Mouse (Mus musculus) intestine, embryonic 15.5 days (tissue): ENCODE measurements around the gene Nanos1. TPM values are rescaled to one million over a fixed set of nuclear protein-coding genes. Genes with fewer than 3 reads are reported as not detected.

ENCODE experiments used
- ATAC-seq: fragments of 200-750 bp; cut with Nextera tagmentation; 2 replicates; pipeline ENCODE4 v1.8.0; 2017; ENCODE audit warnings: moderate TSS enrichment, moderate library complexity
- H3K27ac ChIP-seq: fragments of 300-500 bp; sonication (generic); 2 replicates; pipeline ENCODE4 v1.5.1; 2015; ENCODE audit warnings: mild to moderate bottlenecking, inconsistent platforms
- H3K27me3 ChIP-seq: fragments of 300-500 bp; sonication (generic); replicated peaks from 2 replicates; pipeline ENCODE4 v1.6.1; 2015; ENCODE audit warnings: inconsistent platforms
- H3K36me3 ChIP-seq: fragments of 300-500 bp; sonication (generic); 2 replicates; pipeline ENCODE4 v1.6.1; 2015; ENCODE audit warnings: inconsistent platforms
- H3K4me1 ChIP-seq: fragments of 300-500 bp; sonication (generic); replicated peaks from 2 replicates; pipeline ENCODE4 v1.6.1; 2015; ENCODE audit warnings: inconsistent platforms
- H3K4me2 ChIP-seq: fragments of 300-500 bp; sonication (generic); replicated peaks from 2 replicates; pipeline ENCODE4 v1.6.1; 2015; ENCODE audit warnings: mild to moderate bottlenecking, inconsistent platforms
- H3K4me3 ChIP-seq: fragments of 300-500 bp; sonication (generic); replicated peaks from 2 replicates; pipeline ENCODE4 v1.5.1; 2015; ENCODE audit warnings: inconsistent platforms
- H3K9ac ChIP-seq: fragments of 300-500 bp; sonication (generic); 2 replicates; pipeline ENCODE4 v1.6.1; 2015; ENCODE audit warnings: inconsistent platforms
- H3K9me3 ChIP-seq: fragments of 300-500 bp; sonication (generic); 2 replicates; pipeline ENCODE4 v1.6.1; 2016; ENCODE audit warnings: inconsistent platforms
- WGBS: fragments of 180-500 bp; shearing (Covaris S2); methylation state at CpG from one replicate; pipeline ENCODE4 v1.1.7; 2015; 5-methylcytosine and 5-hydroxymethylcytosine counted together
- polyA plus RNA-seq: library from polyadenylated mRNA; unstranded; fragments of >200 nt; fragmentation: Nextera tagmentation; extraction: Ambion mirVana; gene quantifications from 2 replicates; pipeline ENCODE4 v1.2.1, GENCODE M21; 2015

The Nanos1 gene
- polyA plus RNA-seq, 1 experiment from 2014 or later = 1.3 TPM

DNA sequence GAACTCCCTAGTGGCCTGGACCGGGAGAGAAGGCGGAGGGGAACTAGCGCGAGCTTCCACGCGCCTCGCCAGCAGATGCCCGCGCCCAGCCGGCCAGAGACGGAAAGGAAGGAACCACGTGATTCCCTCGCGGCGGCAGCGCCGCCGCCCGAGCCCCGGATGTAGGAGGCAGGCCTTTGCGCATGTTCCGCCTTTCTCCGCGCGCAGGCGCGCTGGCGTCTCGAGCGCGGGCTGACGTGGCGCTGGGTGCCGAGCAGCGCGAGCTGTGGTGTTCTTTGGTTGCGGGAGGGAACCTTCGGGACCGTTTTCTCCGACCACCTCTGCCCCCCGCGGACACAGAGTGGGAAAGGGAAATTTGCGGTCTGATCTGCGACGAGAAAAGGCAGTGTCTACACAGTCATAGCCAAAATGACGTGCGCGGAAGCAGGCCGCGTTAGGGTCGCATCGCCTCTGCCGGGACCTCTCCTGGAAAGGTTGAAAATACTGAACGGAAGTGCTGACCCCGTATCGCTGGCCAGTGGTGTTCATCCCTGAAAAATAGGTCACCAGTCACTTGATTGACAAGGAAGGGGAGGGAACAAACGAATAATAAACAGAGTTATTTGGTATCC, 34.9 kb downstream of the Nanos1 start, which contains the start of gene Eif3a:
TSS of gene Eif3a (minus strand) at position 108 of the 611 bp plus-strand sequence.
- H3K27ac ChIP-seq = peak within 1 kb of the TSS; percentile 98
- H3K36me3 ChIP-seq = no peaks in the 10 kb centered on the region
- ATAC-seq = peak; percentile 97
- H3K4me1 ChIP-seq = peaks cover 4% of the 10 kb centered on the region; the same call in 1 of the 2 replicates
- H3K9me3 ChIP-seq = no peaks in the 10 kb centered on the region
- peak within 1 kb of the TSS; percentile 60 for H3K4me2 ChIP-seq
- H3K4me3 ChIP-seq = peak within 1 kb of the TSS; percentile 91
- WGBS = under 1% methylated on average over 57 of the region's 57 CpGs
- H3K27me3 ChIP-seq = no peaks in the 10 kb centered on the region
- H3K9ac ChIP-seq = peak within 1 kb of the TSS; percentile 99

DNA sequence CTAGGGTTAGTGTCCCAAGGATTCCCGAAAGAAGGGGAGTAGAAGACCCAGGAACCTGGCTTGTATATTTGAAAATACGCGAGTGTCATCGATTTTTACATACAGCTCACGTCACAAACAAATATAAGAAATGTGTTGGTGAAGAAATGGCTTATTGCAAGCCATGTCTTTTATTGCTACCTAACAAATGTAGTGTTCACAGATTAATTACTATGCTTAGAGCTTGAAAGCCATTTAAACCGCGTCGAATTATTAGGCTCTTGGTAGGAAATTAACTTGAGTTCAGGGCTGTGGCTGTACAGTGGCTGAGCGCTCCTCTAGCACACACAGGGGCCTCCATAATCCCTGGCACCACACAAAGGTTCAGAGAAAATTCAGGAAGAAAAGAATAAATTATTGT, 35.4 kb downstream of the Nanos1 start:
- peak overlapping the region; percentile 99 for H3K9ac ChIP-seq
- H3K4me3 ChIP-seq = peak overlapping the region; percentile 91
- H3K36me3 ChIP-seq = no peaks in the 10 kb centered on the region
- no peak; the same call in 1 of the 2 replicates for ATAC-seq
- peaks cover 4% of the 10 kb centered on the region; the same call in 1 of the 2 replicates for H3K4me1 ChIP-seq
- H3K9me3 ChIP-seq = no peaks in the 10 kb centered on the region
- 20% methylated on average over 9 of the region's 9 CpGs for WGBS
- peak overlapping the region; percentile 98 for H3K27ac ChIP-seq
- H3K4me2 ChIP-seq = peak overlapping the region; percentile 60
- no peaks in the 10 kb centered on the region for H3K27me3 ChIP-seq

DNA sequence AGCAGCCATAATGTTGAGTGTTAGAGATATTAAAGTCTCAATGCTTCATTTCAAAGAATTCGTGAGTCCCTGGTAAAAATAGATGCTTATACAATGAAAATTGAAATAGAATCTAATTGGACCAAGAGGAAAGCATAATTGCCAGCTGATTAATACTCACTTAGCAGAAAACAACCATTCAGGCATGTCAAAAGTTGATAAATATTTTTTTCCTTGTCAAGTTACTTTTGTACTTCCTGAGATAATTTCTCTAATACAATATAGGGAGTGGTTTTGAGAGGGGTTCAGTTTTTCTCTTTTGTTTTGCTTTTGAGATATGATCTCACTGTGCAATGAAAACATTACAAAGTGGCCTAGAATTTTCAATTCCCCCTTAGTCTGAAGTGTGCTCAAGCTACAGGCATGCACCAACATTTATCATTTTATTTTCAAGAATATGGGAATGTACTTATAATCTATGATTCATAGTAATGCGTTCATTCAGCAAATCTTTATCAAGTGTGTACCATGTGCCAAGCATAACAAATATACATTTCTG, 37.5 kb downstream of the Nanos1 start:
- Histone ChIP-seq H3K4me2 (no peak overlapping the region), H3K27ac (no peak overlapping the region), H3K27me3 (no peaks in the 10 kb centered on the region), H3K9ac (no peak overlapping the region), H3K4me1 (no peaks in the 10 kb centered on the region), H3K9me3 (no peaks in the 10 kb centered on the region), H3K36me3 (no peaks in the 10 kb centered on the region), H3K4me3 (no peak overlapping the region)
- 79% methylated on average over 2 of the region's 2 CpGs for WGBS
- no peak for ATAC-seq

- Histone ChIP-seq H3K9me3 (no peaks in the 10 kb centered on the region), H3K36me3 (no peaks in the 10 kb centered on the region), H3K27me3 (no peaks in the 10 kb centered on the region), H3K27ac (no peak overlapping the region), H3K4me2 (no peak overlapping the region), H3K9ac (no peak overlapping the region), H3K4me1 (no peaks in the 10 kb centered on the region), H3K4me3 (no peak overlapping the region)
- no peak for ATAC-seq
- 84% methylated on average over 2 of the region's 2 CpGs for WGBS
Observed at GRCm38 (mm10) chr19:60795244-60795643, 39.5 kb downstream of the Nanos1 start.

GRCm38 (mm10) chr19:60797415-60797814, 41.6 kb downstream of the Nanos1 start:
- no peaks in the 10 kb centered on the region for H3K4me1 ChIP-seq
- 84% methylated on average over 2 of the region's 2 CpGs for WGBS
- H3K4me2 ChIP-seq = no peak overlapping the region
- H3K9ac ChIP-seq = no peak overlapping the region
- no peaks in the 10 kb centered on the region for H3K36me3 ChIP-seq
- H3K4me3 ChIP-seq = no peak overlapping the region
- no peaks in the 10 kb centered on the region for H3K27me3 ChIP-seq
- H3K27ac ChIP-seq = no peak overlapping the region
- ATAC-seq = no peak
- no peaks in the 10 kb centered on the region for H3K9me3 ChIP-seq

DNA sequence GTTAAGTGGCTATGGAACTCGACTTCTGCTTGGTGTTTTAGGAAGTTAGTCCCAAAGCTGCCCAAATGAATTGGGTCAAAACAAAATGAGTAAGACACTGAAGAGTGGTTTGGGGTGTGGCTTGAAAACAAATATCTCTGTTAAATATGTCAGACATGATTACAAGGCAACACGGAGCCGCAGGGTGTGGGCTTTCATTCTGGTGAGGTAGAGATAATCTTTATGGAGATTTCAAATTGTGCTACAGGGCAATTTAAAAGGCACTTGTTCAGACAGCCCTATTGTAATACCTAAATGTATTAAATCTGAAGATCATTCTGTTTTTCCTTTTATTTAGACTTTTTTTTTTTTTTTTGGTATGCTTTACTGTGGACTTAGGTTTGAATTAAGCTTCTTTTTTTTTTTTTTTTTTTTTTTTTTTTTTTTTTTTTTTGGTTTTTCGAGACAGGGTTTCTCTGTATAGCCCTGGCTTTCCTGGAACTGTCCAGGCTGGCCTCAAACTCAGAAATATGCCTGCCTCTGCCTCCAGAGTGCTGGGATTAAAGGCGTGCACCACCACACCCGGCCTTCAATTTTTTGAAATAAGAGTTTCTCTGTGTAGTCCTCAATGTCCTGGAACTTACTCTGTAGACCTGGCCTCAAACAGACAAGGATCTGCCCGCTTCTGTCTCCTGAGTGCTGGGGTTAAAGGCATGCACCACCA, 44.2 kb downstream of the Nanos1 start:
- H3K4me1 ChIP-seq = no peaks in the 10 kb centered on the region
- 71% methylated on average over 7 of the region's 7 CpGs for WGBS
- no peak overlapping the region for H3K4me2 ChIP-seq
- no peaks in the 10 kb centered on the region for H3K36me3 ChIP-seq
- H3K4me3 ChIP-seq = no peak overlapping the region
- no peak for ATAC-seq
- no peaks in the 10 kb centered on the region for H3K9me3 ChIP-seq
- H3K27ac ChIP-seq = no peak overlapping the region
- H3K27me3 ChIP-seq = no peaks in the 10 kb centered on the region
- no peak overlapping the region for H3K9ac ChIP-seq

DNA sequence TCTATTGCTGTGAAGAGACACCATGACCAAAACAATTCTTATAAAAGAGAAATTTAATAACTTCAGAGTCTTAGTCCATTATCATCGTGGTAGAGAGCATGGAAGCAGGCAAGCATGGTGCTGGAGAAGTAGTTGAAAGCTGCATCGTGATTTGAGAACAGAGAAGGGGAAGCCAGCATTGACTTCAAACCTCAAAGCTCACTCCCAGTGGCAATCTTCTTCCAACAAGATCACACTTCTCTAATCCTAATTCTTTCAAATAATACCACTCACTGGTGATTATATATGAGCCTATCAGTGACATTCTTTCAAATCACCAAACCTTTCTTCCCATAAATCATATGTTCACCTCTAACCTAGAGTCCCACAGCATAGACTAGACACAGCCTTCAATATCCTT, 49.1 kb downstream of the Nanos1 start:
- no peak overlapping the region for H3K27ac ChIP-seq
- no peak overlapping the region for H3K4me3 ChIP-seq
- ATAC-seq = no peak
- 67% methylated on average over 2 of the region's 2 CpGs for WGBS
- no peaks in the 10 kb centered on the region for H3K27me3 ChIP-seq
- no peaks in the 10 kb centered on the region for H3K9me3 ChIP-seq
- H3K9ac ChIP-seq = no peak overlapping the region
- H3K4me1 ChIP-seq = no peaks in the 10 kb centered on the region
- H3K36me3 ChIP-seq = no peaks in the 10 kb centered on the region
- no peak overlapping the region for H3K4me2 ChIP-seq

Other genes starting within 250 kb of the Nanos1 start
- gene Cacul1, start 175.0 kb upstream of the Nanos1 start, polyA plus RNA-seq = 20.9 and 25.7 TPM in 2 replicates
- 138 and 140 TPM in 2 replicates for gene Eif3a, start 34.7 kb downstream of the Nanos1 start, polyA plus RNA-seq
- 32.0 TPM in 2 replicates for gene Fam45a, start 55.6 kb downstream of the Nanos1 start, polyA plus RNA-seq
- gene Sfxn4, start 105.5 kb downstream of the Nanos1 start, polyA plus RNA-seq = 4.1 and 5.0 TPM in 2 replicates
- gene Prdx3, start 118.6 kb downstream of the Nanos1 start, polyA plus RNA-seq = 150 and 158 TPM in 2 replicates
- gene Grk5, start 133.8 kb downstream of the Nanos1 start, polyA plus RNA-seq = 1.5 and 2.0 TPM in 2 replicates